Mouse (Mus musculus): ENCODE results near the gene Olfr655. TPM values are rescaled to one million over a fixed set of nuclear protein-coding genes. Genes with fewer than 3 reads are reported as not detected.

The Olfr655 gene
- not detected for total RNA-seq (2021)
- long read RNA-seq, experiment 1, result 0 reads
- long read RNA-seq, experiment 2, result 0 reads

DNA sequence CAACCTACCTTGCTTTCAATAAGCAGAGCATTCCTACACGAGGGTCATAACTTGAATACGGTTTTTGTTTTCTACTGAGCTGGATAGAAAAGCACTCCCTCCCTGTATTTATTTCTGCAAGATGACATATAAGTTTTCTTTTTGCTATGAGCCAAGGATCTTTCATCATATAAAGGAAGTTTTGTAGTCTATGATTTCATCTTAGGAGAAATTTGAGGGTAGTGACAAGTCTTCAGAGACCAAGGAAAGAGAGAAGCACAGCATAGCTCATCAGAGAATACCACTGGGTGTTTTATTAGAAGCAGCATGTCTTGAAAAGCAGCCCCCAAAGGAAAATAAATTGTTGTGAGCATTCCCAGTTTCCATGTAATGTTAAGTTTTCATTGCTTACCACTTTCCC, at the start of gene Olfr655:
TSS of gene Olfr655 (minus strand) at position 101 of the 400 bp plus-strand sequence.
- no peak for DNase-seq

- no peak for DNase-seq
Observed at GRCm38 (mm10) chr7:104646841-104647482, 45.4 kb upstream of the Olfr655 start, which contains the start of gene Olfr658. Gene Olfr658, minus strand, starts transcription at chr7:104647305.

DNA sequence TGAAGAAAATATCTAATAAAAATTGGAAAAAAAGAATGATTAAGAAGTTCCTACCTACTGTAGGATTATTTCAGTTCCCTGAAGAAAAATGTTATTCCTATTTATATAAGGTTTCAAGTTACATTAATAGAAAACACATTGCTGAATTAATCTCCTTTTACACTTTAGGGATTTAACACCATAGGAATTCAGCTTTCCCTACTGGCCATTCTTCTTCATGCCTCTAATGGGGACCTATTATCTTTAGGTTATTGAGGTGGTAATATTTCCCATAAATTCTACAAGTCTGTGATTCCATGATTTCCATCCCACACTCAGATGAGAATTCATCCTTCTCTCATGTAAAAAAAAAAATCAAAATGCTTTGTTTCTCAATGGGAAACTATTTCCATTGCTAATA, 22.9 kb upstream of the Olfr655 start, which contains the start of gene Olfr657:
TSS of gene Olfr657 (plus strand) at position 301 of the 400 bp plus-strand sequence.
- DNase-seq, result no peak

- DNase-seq, result no peak
Observed at GRCm38 (mm10) chr7:104613655-104614054, 12.1 kb upstream of the Olfr655 start, which contains the start of gene Olfr656. Gene Olfr656, plus strand, starts transcription at chr7:104613955.

DNA sequence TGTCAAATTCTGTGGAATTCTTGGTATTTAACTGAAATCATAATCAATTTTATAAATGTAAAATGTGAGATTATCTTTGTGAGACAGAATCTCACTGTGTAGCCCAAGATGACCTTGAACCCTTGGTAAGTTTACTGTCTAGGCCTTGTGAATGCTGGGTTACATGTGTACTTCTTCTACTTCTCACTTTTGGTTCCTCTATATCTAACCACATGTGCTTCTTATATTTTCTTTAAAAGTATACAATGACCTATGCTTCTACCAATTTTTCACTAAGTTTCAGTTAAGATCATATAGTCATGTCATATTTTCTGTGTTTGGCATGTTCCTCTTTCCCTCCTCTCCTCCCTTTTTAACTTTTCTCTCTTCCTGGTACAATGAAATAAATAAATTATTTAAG, 3.1 kb upstream of the Olfr655 start:
- no peak for DNase-seq

DNA sequence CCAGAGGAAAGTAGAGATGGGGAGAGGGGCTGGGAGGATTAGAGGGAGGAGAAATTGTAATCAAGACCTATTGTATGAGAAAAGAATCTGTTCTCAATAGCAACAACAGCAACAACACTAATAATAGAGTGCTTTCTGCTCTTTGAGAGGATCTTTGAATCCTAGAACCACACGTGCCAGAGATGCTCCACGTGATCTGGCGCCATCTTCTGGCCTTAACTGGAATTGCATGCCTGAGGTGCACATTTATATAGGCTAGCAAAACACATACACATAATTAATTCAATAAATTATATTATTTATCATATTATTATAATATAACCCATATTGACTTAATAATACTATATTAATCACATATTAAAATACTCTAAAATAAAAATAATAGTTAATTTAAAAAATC, 1.6 kb upstream of the Olfr655 start:
- DNase-seq, result no peak

- DNase-seq, result no peak
Observed at GRCm38 (mm10) chr7:104588274-104588673, 13.3 kb downstream of the Olfr655 start.

GRCm38 (mm10) chr7:104586725-104587124, 14.9 kb downstream of the Olfr655 start, which contains the start of gene Olfr654:
Gene Olfr654, plus strand, starts transcription at chr7:104587025.
- no peak for DNase-seq

GRCm38 (mm10) chr7:104581429-104581828, 20.1 kb downstream of the Olfr655 start:
- no peak for DNase-seq

- no peak for DNase-seq
Observed at GRCm38 (mm10) chr7:104580846-104581245, 20.7 kb downstream of the Olfr655 start.

DNA sequence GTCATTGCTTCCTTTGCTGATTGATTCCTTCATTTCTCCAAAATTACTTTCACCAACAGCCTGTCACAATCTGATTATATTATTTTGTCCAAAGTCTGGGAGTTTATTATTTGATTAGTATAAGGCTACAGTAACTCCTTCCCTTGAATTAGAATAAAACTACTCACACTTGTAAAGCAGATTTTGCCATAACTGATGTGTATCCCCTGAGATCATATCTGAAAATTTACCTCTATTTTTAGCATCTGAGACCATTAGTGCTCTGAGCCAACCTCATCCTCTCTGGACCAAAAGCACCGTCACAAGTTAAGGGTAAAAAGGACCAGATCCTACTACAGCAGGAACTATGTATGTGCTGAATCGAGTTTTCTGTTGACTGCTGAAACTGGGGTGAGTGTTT, 24.6 kb downstream of the Olfr655 start, which contains the start of gene Olfr653:
TSS of gene Olfr653 (plus strand) at position 301 of the 400 bp plus-strand sequence.
- no peak for DNase-seq

- DNase-seq, result no peak
Observed at GRCm38 (mm10) chr7:104560601-104561000, 41.0 kb downstream of the Olfr655 start, which contains the start of gene Olfr652. Gene Olfr652, plus strand, starts transcription at chr7:104560901.

DNA sequence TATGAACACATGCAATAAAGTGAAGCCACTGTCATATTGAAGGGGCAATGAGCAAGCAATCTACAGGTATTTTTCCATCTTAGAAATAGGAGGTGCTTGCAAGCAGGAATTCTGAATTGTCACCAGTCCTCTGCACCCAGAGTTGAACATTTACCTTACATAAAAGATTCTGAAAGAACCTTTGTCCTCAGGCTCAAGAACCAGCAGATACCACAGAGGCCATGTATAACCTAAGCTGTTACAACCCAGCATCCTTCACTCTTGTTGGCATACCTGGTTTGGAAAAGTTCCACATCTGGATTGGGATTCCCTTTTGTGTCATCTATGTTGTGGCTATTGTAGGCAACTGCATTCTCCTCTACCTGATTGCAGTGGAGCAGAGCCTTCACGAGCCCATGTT, 48.9 kb downstream of the Olfr655 start:
- no peak for DNase-seq

GRCm38 (mm10) chr7:104549833-104550232, 51.7 kb downstream of the Olfr655 start, which contains the start of gene Olfr651:
Gene Olfr651, plus strand, starts transcription at chr7:104550133.
- DNase-seq, result no peak

Other genes starting within 250 kb of the Olfr655 start
- gene Trim12c, start 248.4 kb downstream of the Olfr655 start, total RNA-seq (2021), result 1 to 10 TPM; 2.5 TPM
- gene Trim30b, start 231.9 kb downstream of the Olfr655 start, total RNA-seq (2021), result not detected
- gene Trim30c, start 200.9 kb downstream of the Olfr655 start, total RNA-seq (2021), result not detected
- gene Trim30a, start 136.6 kb downstream of the Olfr655 start, total RNA-seq (2021), result 1 to 10 TPM; 1.2 to 1.4 TPM
- under 1 TPM; 0.49 to 0.54 TPM for gene Trim30d, start 93.9 kb downstream of the Olfr655 start, total RNA-seq (2021)
- not detected for gene Olfr651, start 51.6 kb downstream of the Olfr655 start, total RNA-seq (2021)
- not detected for gene Olfr652, start 40.9 kb downstream of the Olfr655 start, total RNA-seq (2021)
- not detected for gene Olfr653, start 24.5 kb downstream of the Olfr655 start, total RNA-seq (2021)
- gene Olfr654, start 14.8 kb downstream of the Olfr655 start, total RNA-seq (2021), result not detected
- not detected for gene Olfr656, start 12.2 kb upstream of the Olfr655 start, total RNA-seq (2021)
- gene Olfr657, start 23.0 kb upstream of the Olfr655 start, total RNA-seq (2021), result not detected
- not detected for gene Olfr658, start 45.5 kb upstream of the Olfr655 start, total RNA-seq (2021)
- gene Olfr659, start 65.0 kb upstream of the Olfr655 start, total RNA-seq (2021), result not detected
- not detected for gene Olfr661, start 84.7 kb upstream of the Olfr655 start, total RNA-seq (2021)
- gene Usp17le, start 175.7 kb upstream of the Olfr655 start, total RNA-seq (2021), result not detected
- gene Usp17lb, start 240.8 kb upstream of the Olfr655 start, total RNA-seq (2021), result not detected

All from gastrocnemius, postnatal 25 days (tissue).